Mouse (Mus musculus): ENCODE results near the gene Il27ra.

Il27ra gene

DNA sequence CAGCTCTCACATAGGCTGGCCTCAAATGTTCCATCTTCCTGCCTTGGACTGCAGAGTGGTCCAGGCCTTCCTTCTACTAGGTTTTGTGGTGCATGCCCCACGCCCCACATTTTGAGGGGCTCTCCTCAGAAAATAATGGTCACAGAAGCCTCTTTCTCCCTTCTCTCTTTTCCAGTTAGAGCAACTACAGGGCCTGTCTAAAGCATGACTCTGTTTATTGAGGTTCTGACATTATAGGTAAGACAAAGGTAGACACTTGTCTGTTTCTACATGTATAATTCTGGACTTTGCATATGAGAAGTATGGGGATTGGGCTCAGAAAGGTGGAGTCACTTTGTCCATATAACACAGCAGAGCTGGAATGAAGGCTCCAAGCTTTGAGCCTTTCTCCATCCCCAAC, 22.6 kb upstream of the Il27ra start, which contains the start of gene Gm10643:
TSS of gene Gm10643 (minus strand) at position 101 of the 400 bp plus-strand sequence.
- no peak for DNase-seq

DNA sequence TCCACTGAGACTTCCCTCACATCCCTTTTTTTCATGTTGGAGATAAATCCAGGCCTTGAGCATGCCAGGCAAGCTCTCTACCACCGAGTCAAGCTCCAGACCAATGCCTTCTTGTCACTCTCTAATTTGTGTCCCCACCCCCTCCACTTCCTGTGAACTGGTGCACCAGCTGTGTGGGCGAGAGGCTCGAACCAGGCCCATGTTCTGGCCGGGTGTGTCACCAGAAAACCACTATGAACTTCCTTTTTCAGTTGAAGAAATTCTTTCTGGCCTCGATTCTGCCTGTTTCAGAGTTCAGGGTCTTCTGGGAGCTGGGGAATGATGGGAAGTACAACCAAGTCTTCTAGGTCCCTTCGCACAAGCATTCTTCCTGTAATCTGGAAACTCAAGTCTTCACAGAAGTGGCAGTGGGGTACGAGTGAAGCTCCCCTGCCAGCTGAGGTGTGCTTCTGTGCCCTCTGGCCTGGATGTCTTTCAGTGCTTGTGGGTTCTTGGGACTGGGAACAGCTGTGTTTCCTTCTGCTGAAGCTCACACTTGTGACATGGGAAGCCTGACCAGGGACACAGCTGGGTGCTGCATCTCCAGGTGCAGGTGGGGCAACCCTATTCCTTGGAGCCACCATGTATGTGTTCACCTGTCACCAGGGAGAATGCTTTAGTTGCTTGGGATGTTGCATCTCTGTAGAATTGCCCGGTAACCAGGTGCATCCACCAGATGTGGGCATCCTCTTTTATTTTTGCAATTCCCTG, 21.6 kb upstream of the Il27ra start:
- DNase-seq = peak; percentile 88

DNA sequence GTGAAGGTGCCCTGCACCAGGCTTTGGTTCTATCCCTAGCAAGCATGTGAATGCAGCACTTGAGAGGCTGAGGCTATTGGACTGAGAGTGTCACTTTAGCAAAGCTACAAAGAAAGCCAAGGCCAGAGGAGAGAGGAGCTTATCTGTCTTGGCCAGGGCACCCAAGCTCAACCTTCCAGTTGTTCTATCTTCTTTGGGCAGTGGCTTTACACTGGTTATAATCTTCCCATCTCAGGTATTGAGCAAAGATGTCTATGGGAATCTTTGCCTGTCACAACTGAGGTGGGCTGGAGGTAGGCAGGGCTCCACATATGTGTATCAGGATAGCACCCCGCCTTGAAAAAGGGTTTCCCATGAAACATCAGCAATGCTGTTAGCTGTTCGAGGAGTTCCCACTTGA, 17.9 kb upstream of the Il27ra start:
- no peak for DNase-seq

DNA sequence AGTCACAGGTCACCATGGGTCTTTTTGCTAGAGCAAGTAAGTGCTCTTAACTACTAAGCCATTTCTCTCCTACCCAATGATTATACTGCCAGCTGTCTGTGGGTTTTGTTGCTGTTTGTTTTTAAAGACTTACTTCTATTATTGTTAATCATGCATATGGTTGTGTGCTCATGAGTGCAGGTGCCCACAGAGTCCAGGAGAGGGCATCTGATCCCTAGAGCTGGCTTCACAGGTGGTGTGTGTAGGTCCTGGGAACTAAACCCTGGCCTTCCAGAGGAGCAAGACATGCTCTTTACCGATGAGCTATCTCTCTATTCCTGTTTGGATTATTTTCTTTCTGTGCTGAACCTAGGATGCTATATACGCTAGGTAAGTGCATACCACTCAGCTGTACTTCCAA, 16.8 kb upstream of the Il27ra start:
- DNase-seq = no peak

DNA sequence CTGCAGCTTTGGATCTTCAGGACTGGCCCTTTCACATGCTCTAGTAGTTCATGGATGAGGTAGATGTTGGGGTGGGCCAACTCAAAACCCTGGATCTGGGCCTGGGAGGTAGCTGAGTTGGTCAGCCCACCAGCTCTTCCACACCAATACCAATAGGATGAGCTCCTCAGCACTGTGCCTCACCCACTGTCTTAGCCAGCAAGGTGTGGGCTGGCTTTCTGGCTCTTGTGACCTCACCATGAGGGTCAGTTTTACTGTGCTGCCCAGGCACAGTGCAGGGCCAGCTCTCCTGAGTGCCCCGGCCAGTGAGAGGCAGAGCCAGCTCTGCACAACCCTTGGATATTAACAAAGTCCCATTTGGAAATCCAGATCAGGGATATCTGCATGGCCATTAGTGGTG, 15.4 kb upstream of the Il27ra start:
- DNase-seq = no peak

DNA sequence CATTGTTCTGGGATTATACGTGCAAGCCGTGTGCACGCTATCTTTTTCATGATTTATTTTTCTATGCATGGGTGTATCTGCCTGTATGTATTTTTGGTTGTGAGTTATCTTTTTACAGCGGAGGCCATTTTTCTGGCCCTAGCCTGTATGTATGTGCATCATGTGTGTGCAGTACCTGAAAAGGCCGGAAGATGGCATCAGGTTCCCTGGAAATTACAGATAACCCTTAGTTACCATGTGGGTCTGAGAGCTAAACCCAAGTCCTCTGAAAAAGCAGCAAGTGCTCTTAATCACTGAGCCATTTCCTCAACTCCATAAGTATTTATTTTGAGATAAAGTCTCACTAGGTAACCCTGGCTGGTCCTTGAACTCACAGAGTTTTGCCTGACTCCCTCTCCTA, 10.8 kb upstream of the Il27ra start:
- DNase-seq = no peak

DNA sequence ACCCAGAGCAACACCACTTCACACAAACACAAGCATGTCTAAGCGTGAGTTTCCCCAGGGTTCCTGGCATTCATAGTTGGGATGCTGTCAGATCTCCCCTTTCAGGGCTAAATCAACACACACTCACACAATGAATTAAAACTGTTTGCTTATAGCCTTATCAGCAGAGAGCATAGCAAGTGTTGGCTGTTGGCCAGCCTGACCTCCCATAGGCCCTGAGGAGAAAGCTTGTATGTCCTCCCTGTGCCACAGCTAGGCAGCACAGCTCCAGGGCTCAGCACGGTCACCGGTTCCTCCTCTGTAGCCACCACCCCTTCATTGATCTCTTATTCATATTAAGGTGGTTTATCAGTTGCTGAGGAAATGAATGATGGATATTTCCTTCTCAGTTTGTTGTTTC, 10.4 kb upstream of the Il27ra start:
- DNase-seq = no peak

DNA sequence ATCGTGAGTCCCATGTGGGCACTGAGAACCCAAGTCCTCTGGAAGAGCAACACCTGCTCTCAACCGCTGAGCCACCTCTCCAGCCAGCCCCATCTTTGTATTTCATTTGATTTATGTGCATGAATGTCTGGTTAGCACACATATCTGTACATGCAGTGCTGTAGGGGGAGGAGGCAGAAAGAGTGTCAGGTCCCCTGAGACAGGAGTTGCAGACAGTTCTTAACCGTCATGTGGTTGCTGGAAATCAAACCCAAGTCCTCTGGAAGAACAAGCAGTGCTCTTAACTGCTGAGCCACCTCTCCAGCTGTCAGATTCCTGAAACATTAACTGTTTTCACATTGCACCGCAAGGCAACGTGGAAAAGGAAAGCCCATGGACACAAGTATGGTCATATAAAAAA, 5.8 kb upstream of the Il27ra start:
- DNase-seq = no peak

DNA sequence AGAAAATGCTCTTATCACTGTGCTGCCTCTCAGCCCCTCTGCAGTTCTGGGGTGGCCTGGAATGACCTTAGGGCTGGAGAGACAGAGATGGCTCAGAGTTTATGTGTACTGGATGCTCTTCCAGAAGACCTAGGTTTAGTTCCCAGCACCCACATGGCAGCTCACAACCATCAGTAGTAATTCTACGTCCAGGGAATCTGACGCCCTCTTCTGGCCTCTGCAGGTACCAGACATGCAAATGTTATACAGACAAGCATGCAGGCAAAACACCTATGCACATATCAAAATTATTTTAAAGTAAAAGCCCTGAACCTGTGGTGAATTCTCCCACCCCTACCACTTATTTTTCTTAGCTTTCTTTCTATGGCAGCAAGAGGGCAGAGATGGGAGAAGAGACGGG, 4.1 kb upstream of the Il27ra start:
- no peak for DNase-seq

DNA sequence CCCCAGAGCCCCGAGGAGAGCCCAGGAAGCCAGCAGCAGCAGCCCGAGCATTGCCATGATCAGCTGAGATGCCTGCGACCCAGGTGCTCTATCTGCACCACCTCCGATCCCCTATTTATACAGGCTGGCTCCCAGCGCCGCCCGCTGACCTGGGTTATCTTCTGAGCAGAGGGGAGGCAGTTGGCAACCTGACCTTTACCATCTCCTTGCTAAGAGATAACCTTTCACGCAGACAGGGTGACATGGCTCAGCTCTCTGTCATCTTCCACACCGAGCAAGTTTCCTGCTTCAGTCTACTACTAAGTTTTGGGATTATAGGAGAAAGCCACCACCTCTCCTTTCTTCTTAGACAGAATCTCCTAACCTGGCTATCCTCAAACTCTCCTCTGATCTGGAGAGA, 2.5 kb upstream of the Il27ra start, which contains the start of gene Rln3:
TSS of gene Rln3 (minus strand) at position 101 of the 400 bp plus-strand sequence.
- no peak for DNase-seq

DNA sequence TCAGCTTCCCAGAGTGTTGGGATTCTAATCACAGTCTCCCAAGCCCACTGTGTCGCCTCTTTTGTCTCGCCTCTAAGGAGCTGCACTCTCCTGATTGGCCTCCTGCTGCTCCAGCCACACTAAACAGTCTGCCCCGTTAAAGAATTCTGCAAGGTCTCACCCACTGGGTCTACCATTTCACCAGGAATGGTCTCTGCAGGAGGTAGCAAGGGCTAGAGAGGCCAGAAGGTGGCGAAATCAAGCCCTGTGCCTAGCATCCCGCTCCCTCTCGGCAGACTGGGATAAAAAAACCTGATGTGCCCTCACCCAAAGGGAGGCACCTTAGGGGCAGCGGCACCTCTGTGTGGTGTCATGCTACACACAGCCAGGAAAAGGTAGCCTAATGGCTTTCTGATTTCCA, 1.7 kb upstream of the Il27ra start:
- no peak for DNase-seq

DNA sequence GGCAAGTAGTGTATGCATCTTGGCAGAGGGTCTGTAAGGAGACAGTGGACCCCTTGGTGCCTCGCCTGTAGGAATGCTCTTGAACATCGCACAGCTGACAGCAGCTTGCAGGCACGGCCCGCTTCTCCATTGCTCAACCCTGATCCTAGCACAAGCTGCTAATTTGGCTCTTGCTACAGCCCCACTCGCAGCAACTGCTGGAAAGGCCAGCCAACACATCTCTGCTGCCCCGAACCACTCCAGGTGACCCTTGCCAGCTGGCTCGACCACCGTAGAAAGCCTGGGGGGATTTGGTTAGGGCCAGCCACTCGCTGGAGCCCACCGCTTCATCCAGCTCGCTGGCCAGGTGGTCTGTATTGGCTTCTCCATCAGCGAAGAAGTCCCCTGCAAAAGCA, 556 bp upstream of the Il27ra start:
- DNase-seq = no peak

DNA sequence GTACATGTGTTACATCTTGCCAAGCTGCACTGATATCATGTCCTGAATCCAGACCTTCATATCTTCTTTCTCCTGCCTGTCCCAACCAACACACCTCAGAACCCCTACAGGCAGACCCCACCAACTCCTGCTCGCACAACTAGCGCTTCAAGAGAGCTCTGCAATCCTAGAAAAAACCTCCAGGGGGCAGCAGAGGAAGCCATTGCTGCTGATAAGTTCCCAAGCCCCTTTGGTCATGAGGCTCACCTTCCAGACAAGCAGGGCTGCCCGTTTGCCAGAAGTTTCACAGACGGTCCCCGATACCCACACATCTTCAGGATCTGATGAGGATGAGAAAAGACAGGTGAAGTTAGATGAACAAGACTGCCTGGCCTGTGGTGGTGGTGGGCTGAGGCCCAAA, 3.3 kb downstream of the Il27ra start:
- peak; percentile 87 for DNase-seq

DNA sequence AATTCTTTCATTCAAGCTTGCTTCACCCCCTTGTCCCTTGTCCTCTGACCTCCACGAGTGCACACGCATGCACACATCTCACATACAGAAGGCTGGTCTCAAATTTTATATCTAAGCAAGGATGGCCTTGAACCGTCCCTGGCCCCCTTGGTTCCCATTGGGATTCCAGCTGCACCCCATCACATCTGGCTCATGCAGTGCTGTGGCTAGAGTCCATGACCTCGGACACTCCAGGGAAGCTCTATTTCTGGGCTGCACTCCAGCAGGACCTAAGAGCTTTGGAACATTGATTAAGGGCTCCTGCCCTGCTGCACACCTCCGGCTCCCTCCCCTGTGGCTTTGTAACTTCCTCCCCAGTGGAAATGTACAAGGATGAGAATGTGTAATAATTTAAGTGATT, 4.4 kb downstream of the Il27ra start:
- DNase-seq = no peak

DNA sequence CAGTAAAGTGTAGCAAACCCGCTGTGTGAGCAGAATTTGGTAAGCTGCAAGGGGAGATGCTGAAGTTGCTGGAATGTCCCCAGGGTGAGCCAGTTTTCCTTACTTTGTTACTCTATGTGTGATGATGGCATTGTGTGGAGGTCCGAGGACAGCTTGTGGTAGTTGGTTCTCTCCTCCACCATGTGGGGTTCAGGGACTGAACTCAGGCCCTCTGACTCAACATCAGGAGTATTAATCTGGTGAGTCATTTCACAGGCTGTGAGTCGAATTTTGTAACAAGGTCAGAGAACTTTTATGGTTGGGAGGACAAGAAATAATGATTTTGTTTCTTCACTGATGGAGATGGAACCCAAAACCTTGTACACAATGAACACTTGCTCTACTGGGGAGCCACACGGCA, 9.6 kb downstream of the Il27ra start:
- DNase-seq = no peak

DNA sequence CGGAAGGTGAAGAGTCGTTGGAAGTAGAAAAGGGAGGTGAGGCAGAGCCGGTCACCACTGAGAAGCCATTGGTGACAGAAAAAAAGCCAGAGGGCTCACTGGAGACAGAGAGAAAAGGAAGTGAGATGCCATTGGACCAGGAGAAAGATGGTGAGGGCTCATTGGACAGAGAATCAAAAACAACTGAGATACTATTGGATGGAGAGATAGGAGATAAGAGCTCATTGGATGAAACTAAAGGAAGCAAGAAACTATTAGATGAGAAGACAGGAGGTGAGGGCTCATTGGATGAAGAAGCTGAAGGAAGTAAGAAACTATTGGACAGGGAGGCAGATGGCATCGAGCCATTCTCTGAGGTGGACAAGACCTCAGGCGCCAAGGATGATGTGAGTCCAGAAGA, 13.1 kb downstream of the Il27ra start:
- no peak for DNase-seq

DNA sequence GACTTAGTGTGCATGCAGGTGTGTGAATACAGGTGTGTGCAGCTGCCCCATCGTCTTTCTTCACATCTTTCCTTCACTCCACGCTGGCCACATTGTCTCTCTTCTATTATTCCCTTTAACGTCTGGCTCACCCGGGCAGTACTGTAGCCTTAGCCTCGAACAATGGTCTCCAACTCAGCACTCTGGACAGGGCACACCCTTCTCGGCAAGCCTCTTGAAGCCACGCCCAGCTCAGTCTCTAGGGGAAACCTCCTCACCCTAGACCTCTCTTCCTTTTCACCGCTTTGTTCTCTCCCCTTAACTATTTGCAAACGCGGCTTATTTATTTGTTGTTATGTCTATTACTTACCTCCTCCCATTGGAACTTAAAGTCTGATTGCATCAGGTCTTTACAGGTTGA, 14.9 kb downstream of the Il27ra start:
- DNase-seq = no peak

DNA sequence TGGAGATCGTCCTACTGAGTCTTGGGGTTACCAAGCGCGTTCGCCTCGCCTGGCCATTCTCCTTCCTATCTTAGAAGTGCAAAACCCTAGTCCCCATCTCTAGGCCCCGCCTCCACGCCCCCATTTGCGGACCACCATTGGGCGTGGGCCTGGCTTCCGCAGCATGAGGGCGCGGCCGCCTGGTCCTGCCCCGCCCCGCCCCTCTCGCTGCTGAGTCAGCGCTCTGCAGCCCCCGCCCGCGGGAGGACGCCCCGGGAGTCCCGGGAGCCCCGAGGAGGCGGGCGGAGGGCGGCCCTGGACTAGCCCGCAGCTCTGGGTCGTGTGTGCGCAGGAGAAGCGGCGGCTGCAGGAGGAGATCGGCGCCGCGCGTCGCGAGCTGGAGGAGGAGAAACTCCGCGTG, 16.5 kb downstream of the Il27ra start:
- DNase-seq = peak; percentile 88

DNA sequence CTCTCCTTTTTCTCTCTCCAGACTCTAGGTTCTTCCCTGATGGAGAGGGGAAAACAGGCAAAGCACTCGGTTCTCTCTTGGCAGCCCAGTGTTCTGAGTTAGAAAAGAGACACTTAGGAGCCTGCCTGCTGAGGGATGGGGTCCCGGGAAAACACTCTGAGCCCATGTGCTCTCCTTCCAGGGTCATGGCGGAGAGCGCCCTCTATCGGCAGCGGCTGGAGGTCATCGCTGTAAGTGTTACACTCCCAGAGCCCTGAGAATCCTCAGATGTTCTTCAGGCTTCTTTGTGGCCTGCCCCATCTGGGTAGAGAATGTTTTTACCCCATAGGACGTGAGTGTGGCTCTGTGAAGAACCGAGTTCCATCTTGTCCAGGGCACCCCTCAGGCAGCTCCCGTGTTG, 18.2 kb downstream of the Il27ra start:
- DNase-seq = peak; percentile 78

DNA sequence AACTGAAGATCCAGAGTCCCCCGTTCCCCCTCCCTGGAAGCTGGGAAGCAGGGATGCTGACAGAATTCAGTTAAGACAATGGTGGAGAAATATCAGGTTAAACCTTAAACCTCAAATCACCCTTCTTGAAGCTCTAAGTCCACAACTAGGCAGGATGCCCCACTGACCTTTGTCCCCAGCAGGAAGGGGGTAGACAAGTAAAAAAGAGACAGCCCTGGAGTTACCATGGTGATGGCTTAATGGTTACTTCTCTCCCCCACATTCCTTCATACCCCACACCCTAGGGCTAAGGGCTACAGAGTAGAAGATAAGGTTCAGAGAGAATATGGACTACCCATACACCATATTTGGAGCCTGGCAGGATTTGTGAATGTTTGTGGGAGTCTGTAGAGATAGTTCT, 18.8 kb downstream of the Il27ra start:
- DNase-seq = no peak

DNA sequence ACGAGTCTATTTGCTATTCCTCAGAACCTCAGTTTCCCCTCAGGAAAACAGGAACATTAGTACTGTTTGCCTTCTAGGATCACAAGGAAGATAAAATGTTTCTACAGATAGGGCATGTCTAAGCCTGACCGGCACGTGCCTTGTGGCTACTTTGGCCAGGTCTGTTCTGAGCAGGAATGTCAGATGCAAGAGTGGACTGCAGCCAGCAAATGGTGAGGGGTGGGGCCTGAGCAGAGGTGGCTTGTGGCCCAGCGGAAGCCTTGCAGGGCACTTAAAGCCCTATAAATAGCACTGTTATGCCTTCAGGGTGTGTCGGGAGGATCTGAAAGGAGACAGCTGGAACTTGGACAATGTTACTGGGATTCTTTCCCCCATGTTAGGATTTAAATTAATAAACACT, 19.3 kb downstream of the Il27ra start:
- DNase-seq = no peak

DNA sequence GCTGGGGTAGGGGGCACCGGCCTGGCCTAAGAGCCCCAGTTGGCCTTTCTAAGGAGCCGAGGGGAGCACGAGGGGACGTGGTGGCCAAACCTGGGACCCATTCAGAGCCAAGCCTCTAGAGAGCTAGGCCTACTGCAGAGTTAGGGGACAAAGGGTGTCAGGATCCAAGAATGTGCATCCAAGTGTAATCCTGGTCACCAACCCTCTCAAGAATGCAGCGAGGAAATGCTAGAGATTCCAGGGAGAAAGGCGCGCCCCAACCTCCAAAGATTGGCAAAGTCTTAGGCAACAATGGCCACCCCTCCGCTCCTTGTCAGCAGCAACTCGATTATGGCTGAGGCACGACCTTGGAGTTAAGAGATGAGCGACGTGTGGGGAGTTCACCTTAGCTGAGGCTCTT, 20.8 kb downstream of the Il27ra start:
- DNase-seq = no peak

DNA sequence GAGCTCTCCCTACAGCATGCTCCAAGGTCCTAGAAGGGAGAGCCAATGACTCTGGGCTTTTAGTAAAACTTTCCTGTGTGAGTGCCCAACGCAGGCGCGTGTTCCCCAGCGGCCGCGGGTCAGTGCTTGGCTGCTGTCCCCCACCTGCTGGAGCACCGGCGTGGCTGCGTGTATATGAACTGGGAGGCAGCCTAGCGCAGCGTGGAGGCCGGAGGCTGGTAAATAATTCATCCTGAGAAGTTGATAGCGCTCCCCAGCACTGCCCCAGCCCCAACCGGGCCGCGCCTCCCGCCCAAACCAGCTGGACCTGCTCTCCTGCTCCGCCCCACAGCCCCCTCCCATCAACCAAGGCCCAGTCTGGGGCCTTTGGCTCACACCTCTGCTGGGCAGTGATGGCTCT, 21.3 kb downstream of the Il27ra start, which contains the start of gene Palm3:
TSS of gene Palm3 (plus strand) at position 376 of the 400 bp plus-strand sequence.
- no peak for DNase-seq

DNA sequence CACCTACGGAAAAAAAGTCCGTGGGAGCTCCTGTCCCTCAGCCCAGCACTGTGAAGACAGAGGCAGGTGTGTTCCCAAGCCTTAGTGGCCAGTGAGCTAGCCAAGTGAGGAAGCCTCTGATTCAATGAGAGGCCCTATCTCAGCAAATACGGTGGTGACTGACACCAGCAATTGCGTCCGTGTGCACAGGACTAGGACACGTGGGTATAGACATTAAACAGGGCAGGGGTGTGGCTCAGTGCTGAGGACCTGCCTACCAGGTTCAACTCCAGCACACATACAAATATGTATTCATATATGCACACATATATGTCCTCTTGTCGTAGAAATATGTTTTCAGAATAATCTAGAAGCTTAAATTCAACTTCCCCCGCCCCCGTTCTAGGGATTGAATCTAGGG, 22.7 kb downstream of the Il27ra start:
- DNase-seq = no peak

DNA sequence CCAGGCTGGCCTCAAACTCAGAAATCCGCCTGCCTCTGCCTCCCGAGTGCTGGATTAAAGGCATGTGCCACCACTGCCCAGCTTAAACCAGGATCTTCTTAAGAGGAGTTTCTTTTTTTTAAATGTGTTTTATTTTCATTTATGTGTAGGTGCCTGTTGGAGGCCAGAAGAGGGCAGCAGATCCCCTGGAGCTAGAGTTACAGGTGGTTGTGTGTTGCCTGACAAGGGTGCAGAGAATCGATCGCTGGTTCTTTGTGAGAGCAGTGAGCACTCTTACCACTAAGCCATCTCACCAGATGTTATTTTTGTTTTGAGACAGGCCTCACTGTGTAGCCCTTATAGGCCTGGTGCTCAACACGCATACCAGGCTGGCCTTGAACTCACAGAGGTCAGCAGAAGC, 26.6 kb downstream of the Il27ra start:
- DNase-seq = no peak
